Mouse (Mus musculus) neutrophil, adult 5-6 weeks (primary cell): ENCODE measurements at regions not wholly inside any gene's neighbourhood (a gene's known extent, or its start where the extent isn't known, plus 50 kb on each side); places are given as distances from the start of the nearest gene placed in this dataset.

Source experiments
- ATAC-seq: fragments of 151-379, 151-347 bp; 2 replicates; pipeline ENCODE4 v1.8.0; 2017; ENCODE audit warnings: mild to moderate bottlenecking, moderate TSS enrichment; ENCODE audit not compliant: insufficient number of reproducible peaks, poor library complexity, low FRiP score, severe bottlenecking; ENCODE audit errors: extremely low read depth

GRCm38 (mm10) chr6:51641965-51642364 lies 118.3 kb downstream of the Snx10 start:
- ATAC-seq: 0 out of 2 replicates have a peak, but pooled peaks have one; percentile 33

GRCm38 (mm10) chr6:51648813-51649212 lies 125.1 kb downstream of the Snx10 start:
- ATAC-seq: no peak

GRCm38 (mm10) chr6:51653753-51654152 lies 130.1 kb downstream of the Snx10 start:
- no peak for ATAC-seq

GRCm38 (mm10) chr6:51654991-51655390 lies 131.3 kb downstream of the Snx10 start:
- ATAC-seq: 0 out of 2 replicates have a peak, but pooled peaks have one; percentile 23

- no peak for ATAC-seq
These were observed 132.4 kb downstream of the Snx10 start for GRCm38 (mm10) chr6:51656078-51656477.

GRCm38 (mm10) chr6:51656883-51657640 lies 133.4 kb downstream of the Snx10 start:
- no peak for ATAC-seq

GRCm38 (mm10) chr6:51658360-51658759 lies 134.7 kb downstream of the Snx10 start:
- no peak for ATAC-seq

- ATAC-seq: no peak
These were observed 139.5 kb downstream of the Snx10 start for GRCm38 (mm10) chr6:51663178-51663577.

GRCm38 (mm10) chr6:51664049-51664448 lies 140.3 kb downstream of the Snx10 start:
- no peak for ATAC-seq

- no peak for ATAC-seq
These were observed 143.3 kb downstream of the Snx10 start for GRCm38 (mm10) chr6:51667022-51667421.

GRCm38 (mm10) chr6:51675342-51675945 lies 151.7 kb downstream of the Snx10 start:
- ATAC-seq: no peak

GRCm38 (mm10) chr6:51677162-51677996 lies 153.7 kb downstream of the Snx10 start:
- no peak for ATAC-seq

GRCm38 (mm10) chr6:51678743-51679142 lies 155.0 kb downstream of the Snx10 start:
- no peak for ATAC-seq

GRCm38 (mm10) chr6:51680239-51680857 lies 156.6 kb downstream of the Snx10 start:
- ATAC-seq: no peak

GRCm38 (mm10) chr6:51683131-51683530 lies 159.4 kb downstream of the Snx10 start:
- no peak for ATAC-seq

- no peak for ATAC-seq
These were observed 162.1 kb downstream of the Snx10 start for GRCm38 (mm10) chr6:51685651-51686287.

- ATAC-seq: no peak
These were observed 167.3 kb downstream of the Snx10 start for GRCm38 (mm10) chr6:51690795-51691563.

GRCm38 (mm10) chr6:51693984-51694383 lies 170.3 kb downstream of the Snx10 start:
- no peak for ATAC-seq
